Mouse (Mus musculus): ENCODE results near the gene Tuba1c.

DNA sequence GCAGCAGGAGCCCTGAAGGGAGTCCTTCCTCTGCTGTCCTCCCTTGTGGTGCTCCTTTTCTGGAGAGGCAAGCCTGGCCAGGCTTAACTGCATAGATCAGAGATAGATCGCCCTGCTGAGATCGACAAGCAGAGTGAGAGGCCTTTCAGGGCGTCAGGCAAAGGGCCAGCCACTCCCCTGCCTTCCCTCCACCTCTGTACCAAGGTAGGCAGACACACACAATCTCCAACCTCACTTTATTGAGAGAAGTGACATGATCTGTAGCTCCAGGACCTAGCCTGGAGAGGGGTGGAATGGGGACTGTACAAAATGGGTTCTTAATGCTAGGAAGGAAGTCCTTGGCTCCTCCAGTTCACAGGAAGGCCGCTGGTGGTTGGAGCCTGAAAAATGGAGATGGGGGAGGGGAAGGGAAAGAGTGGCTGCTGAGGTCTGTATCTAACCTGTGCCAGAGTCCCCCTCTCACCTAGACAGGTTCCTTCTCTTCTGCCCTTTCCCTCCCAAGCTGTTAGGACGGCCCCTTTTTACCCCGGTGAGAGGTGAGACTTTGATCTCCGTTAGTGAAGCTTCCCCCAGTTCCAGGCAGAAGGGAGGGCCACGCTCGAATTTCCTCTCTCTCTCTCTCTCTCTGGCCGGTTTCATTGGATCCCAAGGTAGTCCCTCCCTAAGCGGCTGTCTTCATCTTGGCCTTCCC is 54.3 kb downstream of the Tuba1c start:
- TF ChIP-seq CTCF (IDR thresholded peaks at IDR 0.05; ENCODE audit: extremely low read depth, insufficient read depth, low read length) = no peak
- no peak for TF ChIP-seq POLR2A (IDR thresholded peaks at IDR 0.05; ENCODE audit: extremely low read depth, insufficient read depth, low read length)

All from cortical plate, adult 2 months (tissue).